Mouse (Mus musculus): ENCODE measurements around the gene Olfr1359. TPM values are rescaled to one million over a fixed set of nuclear protein-coding genes. Genes with fewer than 3 reads are reported as not detected.
"Not testable (repeated sequence)": the region's sequence is repeated elsewhere in the genome, so short reads cannot be mapped to it uniquely, and the experiment has no call there.

The Olfr1359 gene
- not detected in 2 replicates for polyA plus RNA-seq (2015; fragmentation: Nextera tagmentation; extraction: Ambion mirVana)

- H3K9me3 ChIP-seq, result no peaks in the 10 kb centered on the region
- H3K4me1 ChIP-seq, result no peaks in the 10 kb centered on the region
- ATAC-seq (replicated peaks), result no peak
- H3K9ac ChIP-seq, result no peak within 1 kb of the TSS
- H3K27me3 ChIP-seq (replicated peaks), result no peaks in the 10 kb centered on the region
- no peaks in the 10 kb centered on the region for H3K36me3 ChIP-seq (replicated peaks)
- no peak within 1 kb of the TSS for H3K4me2 ChIP-seq
- H3K4me3 ChIP-seq, result no peak within 1 kb of the TSS
- no peak within 1 kb of the TSS for H3K27ac ChIP-seq
These were observed at the start of gene Olfr1359 for GRCm38 (mm10) chr13:21697811-21698210. TSS of gene Olfr1359 (plus strand) at chr13:21698111.

GRCm38 (mm10) chr13:21663286-21663685, 34.6 kb upstream of the Olfr1359 start, which contains the start of gene Olfr1361:
TSS of gene Olfr1361 (minus strand) at chr13:21663386.
- no peak within 1 kb of the TSS for H3K27ac ChIP-seq
- H3K27me3 ChIP-seq (replicated peaks), result no peaks in the 10 kb centered on the region
- H3K36me3 ChIP-seq (replicated peaks), result no peaks in the 10 kb centered on the region
- WGBS, result 73% methylated on average over 2 of the region's 2 CpGs
- H3K4me2 ChIP-seq, result no peak within 1 kb of the TSS
- H3K4me3 ChIP-seq, result no peak within 1 kb of the TSS
- no peak for ATAC-seq (replicated peaks)
- no peaks in the 10 kb centered on the region for H3K9me3 ChIP-seq
- no peaks in the 10 kb centered on the region for H3K4me1 ChIP-seq
- no peak within 1 kb of the TSS for H3K9ac ChIP-seq

- H3K9me3 ChIP-seq, result no peaks in the 10 kb centered on the region
- WGBS, result 88% methylated on average over 2 of the region's 2 CpGs
- H3K4me1 ChIP-seq, result no peaks in the 10 kb centered on the region
- no peak within 1 kb of the TSS for H3K4me3 ChIP-seq
- no peaks in the 10 kb centered on the region for H3K36me3 ChIP-seq (replicated peaks)
- H3K9ac ChIP-seq, result no peak within 1 kb of the TSS
- no peak within 1 kb of the TSS for H3K27ac ChIP-seq
- ATAC-seq (replicated peaks), result no peak
- H3K27me3 ChIP-seq (replicated peaks), result no peaks in the 10 kb centered on the region
- no peak within 1 kb of the TSS for H3K4me2 ChIP-seq
These were observed 20.6 kb upstream of the Olfr1359 start, which contains the start of gene Olfr1360 for GRCm38 (mm10) chr13:21677305-21677704. TSS of gene Olfr1360 (minus strand) at chr13:21677405.

- no peak overlapping the region for H3K9ac ChIP-seq
- no peak for ATAC-seq (replicated peaks)
- no peaks in the 10 kb centered on the region for H3K36me3 ChIP-seq (replicated peaks)
- no peak overlapping the region for H3K4me2 ChIP-seq
- H3K27me3 ChIP-seq (replicated peaks), result no peaks in the 10 kb centered on the region
- no peak overlapping the region for H3K27ac ChIP-seq
- WGBS, result 77% methylated on average over 4 of the region's 4 CpGs
- H3K4me3 ChIP-seq, result no peak overlapping the region
- no peaks in the 10 kb centered on the region for H3K4me1 ChIP-seq
- no peaks in the 10 kb centered on the region for H3K9me3 ChIP-seq
These were observed 8.8 kb downstream of the Olfr1359 start for GRCm38 (mm10) chr13:21706669-21707068.

GRCm38 (mm10) chr13:21710031-21710711, 12.3 kb downstream of the Olfr1359 start:
- peak; percentile 88 for ATAC-seq (replicated peaks)
- peak overlapping the region; percentile 31 for H3K9ac ChIP-seq
- peaks cover 4% of the 10 kb centered on the region for H3K4me1 ChIP-seq
- peak overlapping the region; percentile 63 for H3K27ac ChIP-seq
- no peaks in the 10 kb centered on the region for H3K27me3 ChIP-seq (replicated peaks)
- peak overlapping the region; percentile 47 for H3K4me3 ChIP-seq
- no peaks in the 10 kb centered on the region for H3K36me3 ChIP-seq (replicated peaks)
- 0% methylated on average over 32 of the region's 32 CpGs for WGBS
- no peaks in the 10 kb centered on the region for H3K9me3 ChIP-seq
- H3K4me2 ChIP-seq, result peak overlapping the region; percentile 77

GRCm38 (mm10) chr13:21710821-21711525, 13.1 kb downstream of the Olfr1359 start:
- peaks cover 9% of the 10 kb centered on the region for H3K4me1 ChIP-seq
- peak overlapping the region; percentile 47 for H3K4me3 ChIP-seq
- H3K9ac ChIP-seq, result peak overlapping the region; percentile 29
- H3K4me2 ChIP-seq, result peak overlapping the region; percentile 77
- no peak overlapping the region for H3K27ac ChIP-seq
- no peaks in the 10 kb centered on the region for H3K9me3 ChIP-seq
- 2% methylated on average over 22 of the region's 22 CpGs for WGBS
- ATAC-seq (replicated peaks), result peak; percentile 89
- no peaks in the 10 kb centered on the region for H3K27me3 ChIP-seq (replicated peaks)
- H3K36me3 ChIP-seq (replicated peaks), result no peaks in the 10 kb centered on the region

GRCm38 (mm10) chr13:21711698-21712097, 13.8 kb downstream of the Olfr1359 start:
- Histone ChIP-seq H3K4me2 (peak overlapping the region; percentile 77), H3K9me3 (no peaks in the 10 kb centered on the region), H3K4me1 (peaks cover 9% of the 10 kb centered on the region), H3K27me3 (replicated peaks) (no peaks in the 10 kb centered on the region), H3K4me3 (peak overlapping the region; percentile 47), H3K27ac (no peak overlapping the region), H3K9ac (no peak overlapping the region), H3K36me3 (replicated peaks) (no peaks in the 10 kb centered on the region)
- ATAC-seq (replicated peaks), result no peak
- 23% methylated on average over 4 of the region's 4 CpGs for WGBS

- no peaks in the 10 kb centered on the region for H3K9me3 ChIP-seq
- H3K4me2 ChIP-seq, result peak overlapping the region; percentile 78
- no peaks in the 10 kb centered on the region for H3K27me3 ChIP-seq (replicated peaks)
- peak overlapping the region; percentile 44 for H3K4me3 ChIP-seq
- peak overlapping the region; percentile 91; the same call in 1 of the 2 replicates for H3K27ac ChIP-seq
- ATAC-seq (replicated peaks), result no peak
- H3K4me1 ChIP-seq, result peaks cover 24% of the 10 kb centered on the region
- WGBS, result 2% methylated on average over 7 of the region's 7 CpGs
- peak overlapping the region; percentile 1; the same call in 1 of the 2 replicates for H3K9ac ChIP-seq
- H3K36me3 ChIP-seq (replicated peaks), result no peaks in the 10 kb centered on the region
These were observed 16.8 kb downstream of the Olfr1359 start for GRCm38 (mm10) chr13:21714725-21715124.

GRCm38 (mm10) chr13:21715131-21715863, 17.4 kb downstream of the Olfr1359 start:
- H3K36me3 ChIP-seq (replicated peaks), result no peaks in the 10 kb centered on the region
- H3K9ac ChIP-seq, result peak overlapping the region; percentile 1; the same call in 1 of the 2 replicates
- H3K27me3 ChIP-seq (replicated peaks), result no peaks in the 10 kb centered on the region
- peak overlapping the region; percentile 78 for H3K4me2 ChIP-seq
- H3K9me3 ChIP-seq, result no peaks in the 10 kb centered on the region
- WGBS, result under 1% methylated on average over 22 of the region's 22 CpGs
- peak overlapping the region; percentile 91 for H3K27ac ChIP-seq
- H3K4me3 ChIP-seq, result peak overlapping the region; percentile 44
- no peak for ATAC-seq (replicated peaks)
- peaks cover 24% of the 10 kb centered on the region for H3K4me1 ChIP-seq

GRCm38 (mm10) chr13:21715864-21716539, 18.1 kb downstream of the Olfr1359 start, which contains the start of the genes Hist1h2bl and Hist1h2ai:
TSS of gene Hist1h2bl (minus strand) at chr13:21716143.
TSS of gene Hist1h2ai (plus strand) at chr13:21716422.
- not testable (repeated sequence) for H3K36me3 ChIP-seq (replicated peaks); H3K27me3 ChIP-seq (replicated peaks); H3K9me3 ChIP-seq
- under 1% methylated on average over 37 of the region's 50 CpGs for WGBS
- Histone ChIP-seq H3K4me3 (peak within 1 kb of the TSS; percentile 44), H3K4me2 (peak within 1 kb of the TSS; percentile 78), H3K4me1 (peaks cover 27% of the 10 kb centered on the region), H3K9ac (peak within 1 kb of the TSS; percentile 52), H3K27ac (peak within 1 kb of the TSS; percentile 91)
- peak; percentile 96 for ATAC-seq (replicated peaks)

GRCm38 (mm10) chr13:21716540-21717391, 18.9 kb downstream of the Olfr1359 start:
- not testable (repeated sequence) for H3K27me3 ChIP-seq (replicated peaks); H3K36me3 ChIP-seq (replicated peaks); H3K9me3 ChIP-seq
- WGBS, result 0% methylated on average over 16 of the region's 38 CpGs
- Histone ChIP-seq H3K27ac (peak overlapping the region; percentile 91), H3K4me1 (peaks cover 30% of the 10 kb centered on the region), H3K9ac (peak overlapping the region; percentile 52), H3K4me3 (peak overlapping the region; percentile 44), H3K4me2 (peak overlapping the region; percentile 78)
- ATAC-seq (replicated peaks), result peak; percentile 4; the same call in 1 of the 2 replicates
